Mouse (Mus musculus) limb, embryonic 14.5 days (tissue): Measurements from ENCODE around the gene Gm14391. TPM values are rescaled to one million over a fixed set of nuclear protein-coding genes. Genes with fewer than 3 reads are reported as not detected.
"Not testable (repeated sequence)": the region's sequence is repeated elsewhere in the genome, so short reads cannot be mapped to it uniquely, and the experiment has no call there.

Experiments
- ATAC-seq: fragments of 200-750 bp; cut with Nextera tagmentation; 2 replicates; pipeline ENCODE4 v1.8.0; 2017; ENCODE audit warnings: low read depth, moderate number of reproducible peaks, moderate TSS enrichment; ENCODE audit not compliant: low FRiP score
- DNase-seq: peaks from one replicate; pipeline ENCODE4 v3.0.0-alpha.2; 2015; ENCODE audit warnings: low spot score
- H3K27ac ChIP-seq: fragments of 300-500 bp; sonication (generic); replicated peaks from 2 replicates; pipeline ENCODE4 v1.5.1; 2014; ENCODE audit warnings: low read depth, mild to moderate bottlenecking, low read length, moderate library complexity, mixed read lengths
- H3K27me3 ChIP-seq: fragments of 300-500 bp; sonication (generic); 2 replicates; pipeline ENCODE4 v1.6.1; 2014; ENCODE audit warnings: low read length, mixed read lengths; ENCODE audit not compliant: control insufficient read depth, insufficient read depth
- H3K36me3 ChIP-seq: fragments of 300-500 bp; sonication (generic); 2 replicates; pipeline ENCODE4 v1.6.1; 2014; ENCODE audit warnings: mild to moderate bottlenecking, low read length, moderate library complexity, mixed read lengths; ENCODE audit not compliant: control insufficient read depth, insufficient read depth
- H3K4me1 ChIP-seq: fragments of 300-500 bp; sonication (generic); 2 replicates; pipeline ENCODE4 v1.6.1; 2014; ENCODE audit warnings: antibody characterized with exemption, low read length, mixed read lengths; ENCODE audit not compliant: control insufficient read depth, insufficient read depth
- H3K4me2 ChIP-seq: fragments of 300-500 bp; sonication (generic); replicated peaks from 2 replicates; pipeline ENCODE4 v1.6.1; 2014; ENCODE audit warnings: low read depth, mild to moderate bottlenecking, low read length, moderate library complexity; ENCODE audit not compliant: severe bottlenecking
- H3K4me3 ChIP-seq: fragments of 300-500 bp; sonication (generic); replicated peaks from 2 replicates; pipeline ENCODE4 v1.5.1; 2014; ENCODE audit warnings: low read length
- H3K9ac ChIP-seq: fragments of 300-500 bp; sonication (generic); 2 replicates; pipeline ENCODE4 v1.6.1; 2014; ENCODE audit warnings: mild to moderate bottlenecking, low read depth, low read length, moderate library complexity; ENCODE audit not compliant: severe bottlenecking
- H3K9me3 ChIP-seq: fragments of 300-500 bp; sonication (generic); 2 replicates; pipeline ENCODE4 v1.6.1; 2016; ENCODE audit warnings: low read length; ENCODE audit not compliant: control insufficient read depth
- POLR2A ChIP-seq: fragments of 200-500 bp; IDR thresholded peaks from 2 replicates; pipeline ENCODE4 v1.8.0; 2012; ENCODE audit warnings: inconsistent platforms, mild to moderate bottlenecking, moderate library complexity, borderline replicate concordance; ENCODE audit not compliant: insufficient read depth, insufficient read length; ENCODE audit errors: extremely low read depth
- WGBS: fragments of 180-500 bp; shearing (Covaris S2); extraction: QIAGEN DNeasy Blood & Tissue Kit; methylation state at CpG from one replicate; pipeline ENCODE4 v1.1.7; 2014; 5-methylcytosine and 5-hydroxymethylcytosine counted together
- polyA plus RNA-seq, 2 experiments: library from polyadenylated mRNA; depleted of rRNA in 1 of 2; stranded (reverse) in 1 of 2; unstranded in 1 of 2; fragments of >200 nt; fragmentation: Nextera tagmentation in 1 of 2; extraction: Ambion mirVana in 1 of 2; gene quantifications; 2 replicates each; pipeline versions ENCODE4 v1.2.1 to v1.2.3; 2012 to 2014

Gm14391 gene
- polyA plus RNA-seq (2012; rRNA removed) (9.7 and 15.1 TPM in 2 replicates), polyA plus RNA-seq (2014; fragmentation: Nextera tagmentation; extraction: Ambion mirVana) (8.3 and 10.1 TPM in 2 replicates)

DNA sequence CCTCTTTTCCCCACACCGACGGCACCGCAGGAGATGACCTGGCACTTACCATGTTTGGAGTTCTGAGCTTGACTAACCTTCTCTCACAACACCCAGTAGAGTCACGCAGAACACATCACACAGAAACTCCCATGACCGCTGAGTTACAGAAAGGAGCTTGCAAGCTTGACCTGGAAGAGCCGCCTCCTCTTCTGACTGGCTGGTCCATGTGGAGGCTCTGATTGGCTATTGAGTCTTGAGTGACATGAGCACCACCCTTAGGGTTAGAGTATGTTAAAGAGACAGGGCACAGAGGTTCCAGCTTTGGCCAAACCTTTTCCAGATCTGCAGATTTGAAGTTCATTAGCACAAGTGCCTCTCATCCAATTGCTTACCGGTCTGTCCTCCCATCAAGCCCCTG, at the start of gene Gm14391:
Gene Gm14391, minus strand, starts transcription at position 186 of the 400 bp plus-strand sequence.
- H3K4me1 ChIP-seq, H3K4me3 ChIP-seq, H3K36me3 ChIP-seq, H3K27ac ChIP-seq, H3K4me2 ChIP-seq, H3K27me3 ChIP-seq, H3K9me3 ChIP-seq, ATAC-seq, H3K9ac ChIP-seq, DNase-seq: not testable (repeated sequence)
- WGBS = no CpG with 5 or more reads among the region's 7 CpGs

DNA sequence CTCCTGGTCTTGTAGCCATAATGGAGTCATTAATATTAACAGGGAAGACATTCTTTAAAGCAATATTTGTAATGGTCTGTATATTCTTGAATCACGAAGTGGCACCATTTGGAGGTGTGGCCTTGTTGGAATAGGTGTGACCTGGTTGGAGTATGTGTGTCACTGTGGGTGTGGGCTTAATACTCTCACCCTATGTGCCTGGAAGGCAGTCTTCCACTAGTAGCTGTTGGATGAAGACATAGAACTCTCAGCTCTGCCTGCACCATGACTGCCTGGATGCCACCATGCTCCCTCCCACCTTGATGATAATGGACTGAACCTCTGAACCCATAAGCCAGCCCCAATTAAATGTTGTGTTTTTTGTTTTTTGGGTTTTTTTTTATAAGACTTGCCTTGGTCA, 27.7 kb downstream of the Gm14391 start:
- H3K4me3 ChIP-seq, H3K4me2 ChIP-seq, ATAC-seq: not testable (repeated sequence)

DNA sequence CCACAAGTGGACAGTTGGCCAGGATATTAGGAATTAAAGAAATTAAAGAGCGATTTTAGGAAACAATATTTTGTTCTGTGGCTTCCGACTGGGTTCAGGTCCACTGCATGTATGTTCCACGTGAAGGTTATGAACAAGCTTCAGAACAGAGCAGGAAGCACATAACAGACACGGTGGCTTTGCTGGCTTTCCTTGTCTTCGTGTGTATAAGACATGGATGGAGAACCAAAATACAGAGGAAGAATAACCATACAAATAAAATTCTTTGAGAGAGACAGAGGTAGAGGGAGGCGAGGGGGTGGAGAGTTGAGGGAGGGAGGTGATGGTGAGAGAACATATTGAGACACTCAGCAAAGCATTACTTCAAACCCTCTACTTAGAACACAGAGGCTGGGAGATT, 30.4 kb downstream of the Gm14391 start:
- TF ChIP-seq POLR2A = no peak
- DNase-seq (no peak), ATAC-seq (no peak)
- H3K27me3 ChIP-seq = no peaks in the 10 kb centered on the region
- no peaks in the 10 kb centered on the region for H3K4me1 ChIP-seq
- H3K9ac ChIP-seq = no peak overlapping the region
- no peaks in the 10 kb centered on the region for H3K9me3 ChIP-seq
- WGBS = 78% methylated on average over 6 of the region's 6 CpGs
- no peak overlapping the region for H3K4me2 ChIP-seq
- no peak overlapping the region for H3K4me3 ChIP-seq
- no peak overlapping the region for H3K27ac ChIP-seq
- no peaks in the 10 kb centered on the region for H3K36me3 ChIP-seq

More for the DNA sequence above, 27.7 kb downstream of the Gm14391 start:
- WGBS = 60% methylated on average over 1 of the region's 1 CpGs
- not testable (repeated sequence) for H3K27me3 ChIP-seq, H3K9me3 ChIP-seq, H3K9ac ChIP-seq, H3K27ac ChIP-seq, DNase-seq, H3K36me3 ChIP-seq, H3K4me1 ChIP-seq

DNA sequence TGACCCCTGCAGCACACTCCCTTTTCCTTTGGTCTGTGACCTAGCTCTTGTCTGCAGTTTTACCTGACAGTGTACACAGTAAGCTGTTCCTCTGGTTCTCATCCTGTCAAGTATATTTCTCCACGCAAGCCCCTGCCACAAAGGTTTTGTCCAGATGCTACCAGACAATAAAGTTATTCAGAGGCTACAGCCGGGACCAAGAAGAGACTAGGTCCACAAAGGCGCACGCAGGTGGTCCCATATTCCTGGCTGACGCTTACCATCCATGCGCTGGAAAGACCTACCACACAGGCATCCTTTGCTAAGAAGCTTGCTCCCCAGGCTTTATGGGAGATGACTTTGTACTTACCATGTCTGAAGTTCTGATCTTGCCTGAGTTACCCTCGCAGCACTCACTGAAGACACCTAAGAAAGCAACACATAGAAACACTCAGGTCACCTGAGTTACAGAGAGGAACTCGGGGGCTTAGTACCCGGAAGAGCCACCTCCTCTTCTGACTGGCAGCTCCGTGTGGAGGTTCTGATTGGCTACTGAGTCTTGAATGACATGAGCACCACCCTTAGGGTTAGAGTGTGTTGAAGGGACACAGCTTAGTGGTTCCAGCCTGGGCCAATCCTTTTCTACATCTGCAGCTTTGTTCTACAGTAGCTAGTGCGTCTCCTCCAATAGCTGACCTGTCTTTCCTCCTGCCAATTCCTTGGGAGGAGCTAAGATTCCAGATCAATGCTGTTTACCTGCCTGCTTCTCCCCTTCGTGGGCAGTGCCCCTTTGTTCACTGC, 31.1 kb downstream of the Gm14391 start, which contains the start of gene Gm14443:
Gene Gm14443, minus strand, starts transcription at position 471 of the 780 bp plus-strand sequence.
- not testable (repeated sequence) for H3K27ac ChIP-seq, H3K27me3 ChIP-seq, H3K4me2 ChIP-seq, H3K4me3 ChIP-seq, H3K9ac ChIP-seq, DNase-seq, H3K4me1 ChIP-seq, H3K9me3 ChIP-seq, H3K36me3 ChIP-seq, ATAC-seq
- WGBS = 74% methylated on average over 12 of the region's 12 CpGs

DNA sequence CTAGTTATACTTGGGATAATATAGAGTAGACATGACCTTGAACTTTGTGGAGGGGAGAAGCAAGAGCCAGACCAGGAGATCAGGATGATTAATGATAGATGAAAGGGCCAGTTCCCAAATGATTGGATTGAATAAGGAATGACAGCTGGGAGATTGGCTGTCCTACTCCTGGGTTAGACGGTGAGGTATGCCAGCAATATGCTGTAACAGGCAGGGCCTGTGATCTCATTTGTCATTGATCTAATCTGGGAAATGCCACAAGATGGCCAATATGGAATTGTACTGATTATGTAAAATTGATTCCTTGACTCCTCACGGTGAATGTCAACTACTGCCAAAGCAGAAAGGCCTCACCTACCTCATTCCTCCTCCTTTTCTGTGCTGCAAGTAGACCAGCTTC, 32.7 kb downstream of the Gm14391 start:
- not testable (repeated sequence) for H3K27ac ChIP-seq, H3K4me3 ChIP-seq, H3K4me2 ChIP-seq, H3K4me1 ChIP-seq, ATAC-seq, H3K36me3 ChIP-seq, H3K9me3 ChIP-seq, DNase-seq, H3K9ac ChIP-seq, H3K27me3 ChIP-seq
- 97% methylated on average over 2 of the region's 2 CpGs for WGBS

DNA sequence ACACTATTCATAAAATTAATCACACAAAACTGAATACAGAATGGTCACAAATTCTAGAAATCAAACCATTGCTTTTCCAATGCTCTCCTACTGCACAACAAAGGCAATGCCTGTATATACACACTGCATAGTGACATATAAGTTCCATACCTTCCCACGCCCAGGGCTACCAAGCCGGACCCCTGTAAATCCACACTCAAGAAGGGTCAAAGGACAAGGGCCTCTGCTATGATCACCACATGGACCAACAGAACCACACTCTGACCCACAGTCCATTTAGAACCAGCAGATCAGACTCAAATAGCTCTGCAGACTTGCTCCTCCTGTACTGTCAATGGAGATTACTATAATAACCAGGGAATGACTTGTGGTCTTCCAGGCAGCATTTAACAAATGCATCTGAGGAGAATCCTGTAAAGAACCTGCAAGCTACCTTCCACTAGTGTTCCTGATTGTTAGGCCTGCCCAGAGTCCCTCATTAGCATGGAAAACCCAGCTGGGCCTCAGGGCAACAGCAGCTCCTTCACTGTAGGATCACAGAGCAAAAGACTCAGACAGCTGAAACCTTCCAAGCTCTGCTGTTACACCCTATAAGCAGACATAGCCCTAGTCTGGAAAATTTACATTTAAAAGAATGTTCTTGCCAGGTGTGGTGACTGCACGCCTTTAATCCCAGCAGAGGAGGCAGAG, 33.7 kb downstream of the Gm14391 start:
- H3K4me1 ChIP-seq = not testable (repeated sequence)

More for the DNA sequence above, 33.7 kb downstream of the Gm14391 start:
- not testable (repeated sequence) for DNase-seq, H3K9me3 ChIP-seq, ATAC-seq, H3K27me3 ChIP-seq, H3K9ac ChIP-seq, H3K27ac ChIP-seq, H3K36me3 ChIP-seq, H3K4me3 ChIP-seq, H3K4me2 ChIP-seq
- 86% methylated on average over 3 of the region's 3 CpGs for WGBS
